Mouse (Mus musculus): ENCODE measurements around the gene Camk2g. TPM values are rescaled to one million over a fixed set of nuclear protein-coding genes. Genes with fewer than 3 reads are reported as not detected.

Gene Camk2g
- polyA plus RNA-seq, 1 experiment from 2014 or later = 56.3 TPM

Small RNAs within 50 kb of the gene (microRNA-seq; reads per million reads assigned to microRNA genes)
- gene Mir6946 (ENCODE audit: borderline number of aligned reads) = 0.52 reads per million

Other genes starting within 250 kb of the Camk2g start
- 46.7 and 50.2 TPM in 2 replicates for gene Ppp3cb, start 247.5 kb downstream of the Camk2g start, polyA plus RNA-seq (2015; fragmentation: Nextera tagmentation; extraction: Ambion mirVana)
- 5.6 and 6.6 TPM in 2 replicates for gene Usp54, start 153.0 kb downstream of the Camk2g start, polyA plus RNA-seq (2015; fragmentation: Nextera tagmentation; extraction: Ambion mirVana)
- gene Myoz1, start 137.5 kb downstream of the Camk2g start, polyA plus RNA-seq (2015; fragmentation: Nextera tagmentation; extraction: Ambion mirVana) = 7.0 and 9.7 TPM in 2 replicates
- 30.1 and 37.7 TPM in 2 replicates for gene Synpo2l, start 125.7 kb downstream of the Camk2g start, polyA plus RNA-seq (2015; fragmentation: Nextera tagmentation; extraction: Ambion mirVana)
- gene Sec24c, start 119.8 kb downstream of the Camk2g start, polyA plus RNA-seq (2015; fragmentation: Nextera tagmentation; extraction: Ambion mirVana) = 86.8 and 92.5 TPM in 2 replicates
- gene Fut11, start 99.1 kb downstream of the Camk2g start, polyA plus RNA-seq (2015; fragmentation: Nextera tagmentation; extraction: Ambion mirVana) = 32.3 and 34.2 TPM in 2 replicates
- gene Chchd1, start 91.1 kb downstream of the Camk2g start, polyA plus RNA-seq (2015; fragmentation: Nextera tagmentation; extraction: Ambion mirVana) = 166 and 171 TPM in 2 replicates
- gene Zswim8, start 86.5 kb downstream of the Camk2g start, polyA plus RNA-seq (2015; fragmentation: Nextera tagmentation; extraction: Ambion mirVana) = 38.6 and 40.1 TPM in 2 replicates
- 35.1 and 38.8 TPM in 2 replicates for gene Ndst2, start 59.5 kb downstream of the Camk2g start, polyA plus RNA-seq (2015; fragmentation: Nextera tagmentation; extraction: Ambion mirVana)
- 4.5 TPM in 2 replicates for gene Plau, start 42.6 kb upstream of the Camk2g start, polyA plus RNA-seq (2015; fragmentation: Nextera tagmentation; extraction: Ambion mirVana)
- gene Vcl, start 135.3 kb upstream of the Camk2g start, polyA plus RNA-seq (2015; fragmentation: Nextera tagmentation; extraction: Ambion mirVana) = 49.6 and 51.7 TPM in 2 replicates